Comparison of ENCODE assay signal across 27 mouse cellular contexts in the genomic region with DNA sequence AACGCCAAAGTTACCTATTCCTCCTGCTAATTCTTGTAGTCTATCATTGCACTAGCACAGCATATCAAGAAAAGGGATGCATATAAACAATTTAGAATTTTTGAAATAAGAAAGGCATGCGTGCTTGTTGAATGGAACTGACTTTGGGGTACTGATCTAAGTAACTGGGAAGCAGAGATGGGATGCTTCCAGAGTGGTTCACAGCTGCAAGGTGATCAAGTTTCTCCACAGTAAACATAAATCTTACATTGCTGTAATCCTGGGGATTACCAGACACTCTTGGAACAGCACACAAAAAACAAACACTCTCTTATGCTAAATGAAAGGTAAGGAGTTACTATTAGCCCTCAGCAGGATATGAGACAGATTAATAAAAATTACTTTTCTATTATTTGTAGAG. TPM values are rescaled to one million over a fixed set of nuclear protein-coding genes. Genes with fewer than 3 reads are reported as not detected.
A peak's percentile ranks its signal among the peaks of the same experiment; 100 is the strongest.
DNase-seq lines count a peak whose midpoint lies in the region; ATAC-seq and TF ChIP-seq lines count a peak whose summit lies in the region.
"Had no signal": no experiment of that assay in that cellular context is flagged by ENCODE, and none has a peak within 500 bp of the region (broad histone marks: within the 10 kb centered on the region; RNA-seq: fewer than 3 reads in every experiment).

No protein-coding gene starts in this region.

- no peak overlapping the region; the same call in 1 of the 2 replicates for H3K9ac ChIP-seq in heart, embryonic 13.5 days
- H3K9ac ChIP-seq in heart, adult 2 months (ENCODE audit: low read depth, low read length), result no peak overlapping the region
- H3K9ac ChIP-seq in heart, postnatal 0 days (replicated peaks; ENCODE audit: low read depth, low read length), result no peak overlapping the region
- H3K9ac ChIP-seq: embryonic facial prominence, embryonic 12.5 days; embryonic facial prominence, embryonic 15.5 days; forebrain, postnatal 0 days; hindbrain, embryonic 14.5 days had no signal

- H3K79me2 ChIP-seq in heart, adult 2 months (replicated peaks; ENCODE audit: control insufficient read depth, insufficient read depth, low read length), result no peaks in the 10 kb centered on the region
- no peaks in the 10 kb centered on the region for H3K79me2 ChIP-seq in myocyte (ENCODE audit: control insufficient read depth, insufficient read depth)

- no peak overlapping the region for H3K4me2 ChIP-seq in heart, embryonic 13.5 days
- no peak overlapping the region for H3K4me2 ChIP-seq in heart, postnatal 0 days (ENCODE audit: low read depth, low read length)
- peak overlapping the region; percentile 35 for H3K4me2 ChIP-seq in myocyte (ENCODE audit: low read depth)
- H3K4me2 ChIP-seq: embryonic facial prominence, embryonic 12.5 days; embryonic facial prominence, embryonic 15.5 days; hindbrain, embryonic 14.5 days had no signal

- 56% methylated on average over 2 of the region's 2 CpGs for WGBS in heart, embryonic 13.5 days
- WGBS in heart, adult 2 months, result 65% methylated on average over 2 of the region's 2 CpGs
- 51% methylated on average over 2 of the region's 2 CpGs for WGBS in heart, postnatal 0 days

- H3K27me3 ChIP-seq in heart, embryonic 13.5 days (replicated peaks), result no peaks in the 10 kb centered on the region
- H3K27me3 ChIP-seq in heart, adult 2 months (ENCODE audit: control insufficient read depth, insufficient read depth, low read length), result no peaks in the 10 kb centered on the region
- no peaks in the 10 kb centered on the region for H3K27me3 ChIP-seq in heart, postnatal 0 days (ENCODE audit: control insufficient read depth, insufficient read depth, low read length)
- no peaks in the 10 kb centered on the region for H3K27me3 ChIP-seq in myocyte (ENCODE audit: control insufficient read depth, insufficient read depth, insufficient read length)
- H3K27me3 ChIP-seq: embryonic facial prominence, embryonic 12.5 days; embryonic facial prominence, embryonic 15.5 days had no signal

- ATAC-seq in heart, embryonic 13.5 days (ENCODE audit: extremely low read depth, insufficient number of reproducible peaks, low FRiP score, low TSS enrichment), result no peak
- ATAC-seq in heart, postnatal 0 days (ENCODE audit: insufficient read depth, low read depth), result no peak
- ATAC-seq: forebrain, embryonic 14.5 days; forebrain, postnatal 0 days; hindbrain, postnatal 0 days; inflammation-experienced regulatory T-cells, adult 6 months; intestine, embryonic 16.5 days had no signal

- no peaks in the 10 kb centered on the region for H3K9me3 ChIP-seq in heart, embryonic 13.5 days
- H3K9me3 ChIP-seq in heart, postnatal 0 days (replicated peaks; ENCODE audit: control insufficient read depth, low read length), result no peaks in the 10 kb centered on the region
- H3K9me3 ChIP-seq: embryonic facial prominence, embryonic 12.5 days; embryonic facial prominence, embryonic 15.5 days had no signal

- intact Hi-C loops in gastrocnemius, adult 2 months (cut with DNase I), result no loop called here
- intact Hi-C loops in heart, adult 2 months (cut with DNase I), result no loop called here

- peaks cover 7% of the 10 kb centered on the region for H3K4me1 ChIP-seq in heart, embryonic 13.5 days
- H3K4me1 ChIP-seq in heart, adult 2 months (ENCODE audit: control insufficient read depth, insufficient read depth, low read length), result no peaks in the 10 kb centered on the region; the same call in 1 of the 2 replicates
- peaks cover 7% of the 10 kb centered on the region; the same call in 1 of the 2 replicates for H3K4me1 ChIP-seq in heart, postnatal 0 days (ENCODE audit: control insufficient read depth, insufficient read depth)
- H3K4me1 ChIP-seq: embryonic facial prominence, embryonic 12.5 days; embryonic facial prominence, embryonic 15.5 days had no signal

- H3K4me3 ChIP-seq in gastrocnemius, adult 2 months, result no peak overlapping the region
- H3K4me3 ChIP-seq in heart, embryonic 13.5 days, result no peak overlapping the region
- no peak overlapping the region for H3K4me3 ChIP-seq in heart, adult 2 months
- no peak overlapping the region for H3K4me3 ChIP-seq in heart, postnatal 0 days (ENCODE audit: low read depth, low read length)
- H3K4me3 ChIP-seq in myocyte, result no peak overlapping the region
- H3K4me3 ChIP-seq: embryonic facial prominence, embryonic 12.5 days; embryonic facial prominence, embryonic 15.5 days had no signal

- no peak for DNase-seq in gastrocnemius, adult 2 months
- no peak for DNase-seq in gastrocnemius, adult 18-20 months (ENCODE audit: low spot score)
- no peak for DNase-seq in heart, adult 2 months
- no peak for DNase-seq in heart, postnatal 0 days (ENCODE audit: low spot score)
- no peak for DNase-seq in heart, adult 9 months (ENCODE audit: low spot score in 2 of 2)
- DNase-seq in thymus, adult 18-20 months, result no peak
- DNase-seq: adrenal gland, adult 2 months; adrenal gland, postnatal 14 days; cerebellum, adult 11 months; cerebellum, adult 2 months; cerebellum, adult 9-11 months; cerebellum, postnatal 25 days; forebrain, postnatal 0 days; gastrocnemius, postnatal 10 days; gastrocnemius, postnatal 36 days; heart, postnatal 10 days; heart, postnatal 4 days; kidney, adult 18-20 months had no signal

- no peak for TF ChIP-seq POLR2A in heart, adult 2 months (IDR thresholded peaks at IDR 0.05; ENCODE audit: insufficient read depth, low read depth, low read length)
- no peak for TF ChIP-seq POLR2A in myocyte (IDR thresholded peaks at IDR 0.05; ENCODE audit: insufficient read length, low read depth)

- no peak for TF ChIP-seq EP300 in heart, adult 2 months (IDR thresholded peaks at IDR 0.05; ENCODE audit: insufficient read depth, low read depth, low read length)
- no peak for TF ChIP-seq EP300 in heart, postnatal 0 days (IDR thresholded peaks at IDR 0.05; ENCODE audit: low read depth)

- H3ac ChIP-seq in myocyte (ENCODE audit: control insufficient read depth, insufficient read length), result no peak overlapping the region

- H3K27ac ChIP-seq in gastrocnemius, adult 2 months, result peak overlapping the region; percentile 74
- H3K27ac ChIP-seq in heart, embryonic 13.5 days (replicated peaks), result peak overlapping the region; percentile 43; the same call in 1 of the 2 replicates
- H3K27ac ChIP-seq in heart, adult 2 months, result no peak overlapping the region
- peak overlapping the region; percentile 39 for H3K27ac ChIP-seq in heart, postnatal 0 days (ENCODE audit: low read depth)
- H3K27ac ChIP-seq: embryonic facial prominence, embryonic 12.5 days; embryonic facial prominence, embryonic 15.5 days; hindbrain, embryonic 14.5 days; hindbrain, postnatal 0 days had no signal

- no peak for TF ChIP-seq CTCF in gastrocnemius, adult 2 months (IDR thresholded peaks at IDR 0.05)
- TF ChIP-seq CTCF in heart, adult 2 months (IDR thresholded peaks at IDR 0.05), result no peak
- TF ChIP-seq CTCF in heart, postnatal 0 days (IDR thresholded peaks at IDR 0.05; ENCODE audit: low read depth), result no peak

- H3K36me3 ChIP-seq in heart, embryonic 13.5 days, result peaks cover 12% of the 10 kb centered on the region
- H3K36me3 ChIP-seq in heart, adult 2 months (ENCODE audit: control insufficient read depth, insufficient read depth, low read length), result no peaks in the 10 kb centered on the region
- 0 out of 2 replicates have a peak, but pooled peaks cover 6% of the 10 kb centered on the region for H3K36me3 ChIP-seq in heart, postnatal 0 days (replicated peaks; ENCODE audit: control insufficient read depth, insufficient read depth, low read length)
- peaks cover 7% of the 10 kb centered on the region for H3K36me3 ChIP-seq in myocyte (ENCODE audit: control insufficient read depth, insufficient read depth)

TF ChIP-seq in myocyte, 11 proteins besides CTCF, POLR2A, EP300 and RAD21:
- 0 out of 2 replicates have a peak, but pooled peaks have one; percentile 33 for TF ChIP-seq CEBPB (IDR thresholded peaks at IDR 0.05; ENCODE audit: insufficient read depth, poor library complexity, severe bottlenecking)
- no peak for TF ChIP-seq POLR2AphosphoS2 (IDR thresholded peaks at IDR 0.05; ENCODE audit: insufficient read length, low read depth)

RNA-seq across cellular contexts. Expression of a gene that starts 12.1 kb away (rescaled TPM):
- total RNA-seq in gastrocnemius, adult 2 months (2021), result 100 to 1,000 TPM; 419 to 537 TPM
- 100 to 1,000 TPM; 462 to 524 TPM for total RNA-seq in gastrocnemius, adult 18-20 months (2021)
- polyA plus RNA-seq in heart, embryonic 13.5 days (2015; fragmentation: Nextera tagmentation; extraction: Ambion mirVana), result 416 and 457 TPM in 2 replicates
- 100 to 1,000 TPM; 333 to 392 TPM for total RNA-seq in heart, adult 2 months (2021)
- 156 and 340 TPM in 2 replicates for polyA plus RNA-seq in heart, adult 2 months (2012; rRNA removed)
- 454 and 487 TPM in 2 replicates for total RNA-seq in heart, postnatal 0 days (2014; rRNA removed; ENCODE audit: low replicate concordance)
- polyA plus RNA-seq in heart, postnatal 0 days (2015; fragmentation: Nextera tagmentation; extraction: Ambion mirVana), result 555 and 561 TPM in 2 replicates
- 120 TPM for polyA plus RNA-seq in myocyte (2012; fragmentation: generic; extraction: Trizol)

RNA-seq across cellular contexts. Expression of a gene that starts 55.0 kb away (rescaled TPM):
- 10 to 100 TPM; 21.2 to 22.7 TPM for total RNA-seq in gastrocnemius, adult 2 months (2021)
- 10 to 100 TPM; 17.0 to 17.6 TPM for total RNA-seq in gastrocnemius, adult 18-20 months (2021)
- polyA plus RNA-seq in heart, embryonic 13.5 days (2015; fragmentation: Nextera tagmentation; extraction: Ambion mirVana), result 106 and 110 TPM in 2 replicates
- 10 to 100 TPM; 26.4 to 27.8 TPM for total RNA-seq in heart, adult 2 months (2021)
- polyA plus RNA-seq in heart, adult 2 months (2012; rRNA removed), result 12.3 and 15.8 TPM in 2 replicates
- 42.6 and 59.1 TPM in 2 replicates for total RNA-seq in heart, postnatal 0 days (2014; rRNA removed; ENCODE audit: low replicate concordance)
- polyA plus RNA-seq in heart, postnatal 0 days (2015; fragmentation: Nextera tagmentation; extraction: Ambion mirVana), result 100 and 105 TPM in 2 replicates
- 26.2 TPM for polyA plus RNA-seq in myocyte (2012; fragmentation: generic; extraction: Trizol)
